Mouse (Mus musculus) CH12.LX (cell line): Measurements from ENCODE around the gene Tmem265. TPM values are rescaled to one million over a fixed set of nuclear protein-coding genes. Genes with fewer than 3 reads are reported as not detected.

ENCODE experiments used
- DNase-seq: peaks from one replicate; pipeline ENCODE4 v3.0.0-alpha.2; 2013; ENCODE audit errors: extremely low read depth
- H3K27ac ChIP-seq: 2 replicates; pipeline ENCODE4 v1.5.1; 2012; ENCODE audit warnings: low read depth, mild to moderate bottlenecking, control low read depth, moderate library complexity; ENCODE audit not compliant: insufficient read depth
- H3K27me3 ChIP-seq: replicated peaks from 2 replicates; pipeline ENCODE3; 2012; ENCODE audit warnings: inconsistent platforms
- H3K36me3 ChIP-seq, 2 experiments: replicated peaks in 1 of 2; 2 replicates each; pipeline versions ENCODE3 to v1.6.1; 2012; ENCODE audit warnings: inconsistent platforms in 1 of 2, low read length in 1 of 2, mild to moderate bottlenecking in 1 of 2, mixed read lengths in 1 of 2, moderate library complexity in 1 of 2; ENCODE audit not compliant: control insufficient read depth in 1 of 2, insufficient read depth in 1 of 2
- H3K4me1 ChIP-seq, 2 experiments: 2 replicates each; pipeline ENCODE4 v1.6.1; 2012; ENCODE audit warnings: inconsistent platforms in 1 of 2, moderate library complexity in 1 of 2; ENCODE audit not compliant: insufficient read depth in 2 of 2, control insufficient read depth in 1 of 2
- H3K4me2 ChIP-seq: 2 replicates; pipeline ENCODE4 v1.6.1; 2012; ENCODE audit warnings: low read depth, mild to moderate bottlenecking, control low read depth; ENCODE audit not compliant: poor library complexity, insufficient read depth, severe bottlenecking
- H3K4me3 ChIP-seq, 3 experiments: fragments of 150-350 bp in 1 of 3; sonication (generic) in 1 of 3; replicated peaks in 1 of 3; 2 replicates each; pipeline versions ENCODE3 to v1.5.1; 2011 to 2012; ENCODE audit warnings: low read depth in 2 of 3, low read length in 2 of 3, mild to moderate bottlenecking in 2 of 3, moderate library complexity in 2 of 3, control low read depth in 1 of 3, improper control_type of control experiment in 1 of 3, inconsistent platforms in 1 of 3, mixed read lengths in 1 of 3; ENCODE audit not compliant: poor library complexity in 1 of 3
- H3K79me2 ChIP-seq: replicated peaks from 2 replicates; pipeline ENCODE4 v1.6.1; 2012; ENCODE audit warnings: mild to moderate bottlenecking, moderate library complexity; ENCODE audit not compliant: control insufficient read depth, poor library complexity, insufficient read depth, severe bottlenecking; ENCODE audit errors: extremely low read depth
- H3K9ac ChIP-seq: 2 replicates; pipeline ENCODE4 v1.6.1; 2012; ENCODE audit warnings: low read depth, mild to moderate bottlenecking, control low read depth, moderate library complexity; ENCODE audit not compliant: insufficient read depth
- H3K9me3 ChIP-seq: replicated peaks from 2 replicates; pipeline ENCODE3; 2012; ENCODE audit warnings: low read length, inconsistent platforms, mixed read lengths
- BHLHE40 ChIP-seq: IDR thresholded peaks from 2 replicates; pipeline ENCODE4 v1.6.1; 2011; ENCODE audit warnings: mild to moderate bottlenecking, low read depth, low read length, improper control_type of control experiment
- CHD1 ChIP-seq: IDR thresholded peaks from 2 replicates; pipeline ENCODE4 v1.6.1; 2012; ENCODE audit warnings: low read depth, low read length, improper control_type of control experiment, inconsistent platforms
- CHD2 ChIP-seq: IDR thresholded peaks from 2 replicates; pipeline ENCODE4 v1.6.1; 2011; ENCODE audit warnings: low read length, improper control_type of control experiment
- GABPA ChIP-seq: IDR thresholded peaks from 2 replicates; pipeline ENCODE4 v1.6.1; 2012; ENCODE audit warnings: low read depth, low read length, improper control_type of control experiment, inconsistent platforms; ENCODE audit not compliant: insufficient replicate concordance
- KAT2A ChIP-seq: IDR thresholded peaks from 2 replicates; pipeline ENCODE4 v1.6.1; 2012; ENCODE audit warnings: low read length, improper control_type of control experiment, inconsistent platforms; ENCODE audit not compliant: insufficient replicate concordance
- MAX ChIP-seq: IDR thresholded peaks from 2 replicates; pipeline ENCODE4 v1.6.1; 2011; ENCODE audit warnings: low read length, improper control_type of control experiment
- MEF2A ChIP-seq: IDR thresholded peaks from 2 replicates; pipeline ENCODE4 v1.6.1; 2014; ENCODE audit warnings: low read depth, mild to moderate bottlenecking, inconsistent platforms, low read length, improper control_type of control experiment, borderline replicate concordance
- NRF1 ChIP-seq: IDR thresholded peaks from 2 replicates; pipeline ENCODE4 v1.6.1; 2014; ENCODE audit warnings: low read depth, mild to moderate bottlenecking, inconsistent platforms, low read length, improper control_type of control experiment, moderate library complexity
- SMC3 ChIP-seq: IDR thresholded peaks from 2 replicates; pipeline ENCODE4 v1.6.1; 2011; ENCODE audit warnings: low read depth, low read length, improper control_type of control experiment
- UBTF ChIP-seq: IDR thresholded peaks from 2 replicates; pipeline ENCODE4 v1.6.1; 2012; ENCODE audit warnings: low read depth, mild to moderate bottlenecking, inconsistent platforms, low read length, improper control_type of control experiment, moderate library complexity
- dilution Hi-C: fragments of 300-500 bp; cut with MboI; formaldehyde crosslinking; loops from 2 replicates; pipeline ENCODE4 v1.14.3; 2020; ENCODE audit warnings: low sequenced_read_pairs; ENCODE audit not compliant: extremely low pct_unique_long_range_greater_than_20kb, extremely low pct_ligation_motif_present
- in situ Hi-C: fragments of 300-500 bp; cut with MboI; formaldehyde crosslinking; loops from 3 replicates; pipeline ENCODE4 v1.14.3; 2019; ENCODE audit warnings: low sequenced_read_pairs, low pct_ligation_motif_present, low pct_unique_long_range_greater_than_20kb, mixed read lengths
- polyA plus RNA-seq: library from polyadenylated mRNA; unstranded; fragments of >175 nt; gene quantifications from 2 replicates; pipeline ENCODE4 v1.2.1, GENCODE M21; 2012; ENCODE audit warnings: low read depth; ENCODE audit not compliant: insufficient read length
- total RNA-seq, 2 experiments: library from RNA; depleted of rRNA; stranded (reverse); fragments of 300-350 nt in 1 of 2; fragments of >200 nt in 1 of 2; gene quantifications; 2 replicates each; pipeline ENCODE4 v1.2.3; 2012 to 2014

Gene Tmem265
- total and polyA plus RNA-seq, 3 experiments, result 0.93 to 2.3 TPM; not detected in 1

DNA sequence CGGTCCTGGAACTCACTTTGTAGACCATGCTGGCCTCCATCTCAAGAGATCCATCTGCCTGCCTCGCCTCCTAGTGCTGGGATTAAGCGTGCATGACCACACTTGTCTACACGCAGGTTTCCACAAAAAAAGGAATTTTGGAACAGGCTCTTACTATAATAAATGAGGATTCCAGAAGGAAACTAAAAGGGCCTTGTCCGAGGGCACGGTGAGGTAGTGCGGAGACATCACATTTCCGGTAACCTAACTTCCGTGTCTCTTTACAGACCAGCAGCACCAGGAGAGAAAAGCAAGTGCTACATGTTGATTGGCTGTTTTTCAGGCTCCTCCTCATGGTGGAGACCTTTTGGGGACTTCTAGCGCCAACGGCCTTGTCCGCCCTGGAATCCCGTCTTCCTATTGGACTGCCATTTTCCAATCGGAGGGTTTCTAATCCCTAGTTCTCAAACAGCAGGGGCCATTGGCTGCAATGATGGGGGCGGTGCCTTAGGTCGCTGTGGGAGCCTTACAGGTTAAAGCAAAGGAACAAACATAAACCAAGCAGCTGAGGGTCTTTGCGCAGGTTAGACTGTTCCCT lies 11.8 kb downstream of the Tmem265 start, which contains the start of gene Phkg2 (continued):
- peak; percentile 35; the same call in 1 of the 2 replicates for TF ChIP-seq MEF2A

- H3K4me1 ChIP-seq, result peaks cover 6 to 23% of the 10 kb centered on the region in 2 experiments; a peak in 3 of 4 replicates
- DNase-seq, result no peak
- dilution Hi-C loops, result no loop called here
Observed at GRCm38 (mm10) chr7:127573503-127574008, 12.4 kb downstream of the Tmem265 start.

GRCm38 (mm10) chr7:127574115-127574514 lies 12.9 kb downstream of the Tmem265 start:
- Histone ChIP-seq H3K9ac (peak overlapping the region; percentile 64; the same call in 1 of the 2 replicates), H3K36me3 (peaks cover 15 to 44% of the 10 kb centered on the region in 2 experiments), H3K4me1 (peaks cover 6 to 23% of the 10 kb centered on the region in 2 experiments; a peak in 3 of 4 replicates), H3K79me2 (peaks cover 19% of the 10 kb centered on the region), H3K27me3 (no peaks in the 10 kb centered on the region), H3K9me3 (no peaks in the 10 kb centered on the region), H3K4me3 (peak overlapping the region; percentile 70 to 88 (median 74)), H3K4me2 (peak overlapping the region; percentile 70), H3K27ac (no peak overlapping the region)
- in situ Hi-C loops (no loop called here), dilution Hi-C loops (no loop called here)
- TF ChIP-seq KAT2A (no peak), CHD2 (no peak), SMC3 (no peak), BHLHE40 (peak; percentile 66)
- DNase-seq, result no peak

More at GRCm38 (mm10) chr7:127573503-127574008, 12.4 kb downstream of the Tmem265 start:
- Histone ChIP-seq H3K27ac (peak overlapping the region; percentile 22; the same call in 1 of the 2 replicates), H3K4me3 (peak overlapping the region; percentile 74 to 96 (median 88)), H3K79me2 (peaks cover 19% of the 10 kb centered on the region), H3K27me3 (no peaks in the 10 kb centered on the region), H3K36me3 (peaks cover 18 to 44% of the 10 kb centered on the region in 2 experiments), H3K4me2 (peak overlapping the region; percentile 70), H3K9me3 (no peaks in the 10 kb centered on the region), H3K9ac (peak overlapping the region; percentile 64)
- no peak for TF ChIP-seq MAX
- TF ChIP-seq NRF1, result 0 out of 2 replicates have a peak, but pooled peaks have one; percentile 19
- in situ Hi-C loops, result no loop called here

GRCm38 (mm10) chr7:127583260-127583659 lies 22.1 kb downstream of the Tmem265 start:
- Histone ChIP-seq H3K36me3 (peaks cover 42 to 76% of the 10 kb centered on the region in 2 experiments), H3K4me1 (peaks cover 3 to 11% of the 10 kb centered on the region in 2 experiments; a peak in 3 of 4 replicates)
- TF ChIP-seq UBTF (no peak), BHLHE40 (no peak), SMC3 (no peak), KAT2A (no peak), GABPA (no peak), CHD1 (no peak)

More at GRCm38 (mm10) chr7:127583260-127583659, 22.1 kb downstream of the Tmem265 start:
- Histone ChIP-seq H3K4me2 (no peak overlapping the region), H3K27me3 (no peaks in the 10 kb centered on the region), H3K27ac (no peak overlapping the region), H3K4me3 (no peak overlapping the region), H3K79me2 (no peaks in the 10 kb centered on the region), H3K9me3 (no peaks in the 10 kb centered on the region), H3K9ac (no peak overlapping the region)
- in situ Hi-C loops, result no loop called here
- dilution Hi-C loops, result no loop called here
- DNase-seq, result no peak
